Mouse (Mus musculus): ENCODE measurements around the gene Gna12.

The Gna12 gene

GRCm38 (mm10) chr5:140830314-140831063 lies at the start of gene Gna12:
Gna12 (minus strand) TSS chr5:140830431.
- peak; percentile 100 for DNase-seq (ENCODE audit: low spot score)

- DNase-seq (ENCODE audit: low spot score), result peak; percentile 20
Observed at GRCm38 (mm10) chr5:140878644-140879043, 48.4 kb upstream of the Gna12 start.

- no peak for DNase-seq (ENCODE audit: low spot score)
Observed at GRCm38 (mm10) chr5:140873736-140874307, 43.6 kb upstream of the Gna12 start.

GRCm38 (mm10) chr5:140873039-140873551 lies 42.9 kb upstream of the Gna12 start:
- no peak for DNase-seq (ENCODE audit: low spot score)

GRCm38 (mm10) chr5:140872532-140873038 lies 42.4 kb upstream of the Gna12 start:
- DNase-seq (ENCODE audit: low spot score), result no peak

- DNase-seq (ENCODE audit: low spot score), result no peak
Observed at GRCm38 (mm10) chr5:140871241-140871640, 41.0 kb upstream of the Gna12 start.

- peak; percentile 44 for DNase-seq (ENCODE audit: low spot score)
Observed at GRCm38 (mm10) chr5:140869034-140869433, 38.8 kb upstream of the Gna12 start.

- DNase-seq (ENCODE audit: low spot score), result no peak
Observed at GRCm38 (mm10) chr5:140859730-140860129, 29.5 kb upstream of the Gna12 start.

GRCm38 (mm10) chr5:140858335-140858734 lies 28.1 kb upstream of the Gna12 start:
- DNase-seq (ENCODE audit: low spot score), result no peak

- DNase-seq (ENCODE audit: low spot score), result no peak
Observed at GRCm38 (mm10) chr5:140857432-140858154, 27.4 kb upstream of the Gna12 start.

GRCm38 (mm10) chr5:140855909-140856530 lies 25.8 kb upstream of the Gna12 start:
- no peak for DNase-seq (ENCODE audit: low spot score)

GRCm38 (mm10) chr5:140854700-140855099 lies 24.5 kb upstream of the Gna12 start:
- DNase-seq (ENCODE audit: low spot score), result no peak

- DNase-seq (ENCODE audit: low spot score), result no peak
Observed at GRCm38 (mm10) chr5:140853723-140854122, 23.5 kb upstream of the Gna12 start.

- no peak for DNase-seq (ENCODE audit: low spot score)
Observed at GRCm38 (mm10) chr5:140852435-140852996, 22.3 kb upstream of the Gna12 start.

GRCm38 (mm10) chr5:140847300-140847729 lies 17.1 kb upstream of the Gna12 start:
- peak; percentile 56 for DNase-seq (ENCODE audit: low spot score)

- DNase-seq (ENCODE audit: low spot score), result no peak
Observed at GRCm38 (mm10) chr5:140841942-140842341, 11.7 kb upstream of the Gna12 start.

- DNase-seq (ENCODE audit: low spot score), result peak; percentile 54
Observed at GRCm38 (mm10) chr5:140831064-140831431, 817 bp upstream of the Gna12 start.

- no peak for DNase-seq (ENCODE audit: low spot score)
Observed at GRCm38 (mm10) chr5:140829911-140830294, 328 bp downstream of the Gna12 start.

- DNase-seq (ENCODE audit: low spot score), result no peak
Observed at GRCm38 (mm10) chr5:140829081-140829910, 935 bp downstream of the Gna12 start.

GRCm38 (mm10) chr5:140828363-140828762 lies 1.9 kb downstream of the Gna12 start:
- no peak for DNase-seq (ENCODE audit: low spot score)

GRCm38 (mm10) chr5:140827896-140828295 lies 2.3 kb downstream of the Gna12 start:
- DNase-seq (ENCODE audit: low spot score), result no peak

Measured in c-Kit-positive CD71-positive TER-119-positive erythroid progenitor cells, embryonic 14.5 days (primary cell).